Mouse (Mus musculus) gastrocnemius, postnatal 36 days (tissue): ENCODE data around the gene Nckap1. TPM values are rescaled to one million over a fixed set of nuclear protein-coding genes. Genes with fewer than 3 reads are reported as not detected.
A peak's percentile ranks its signal among the peaks of the same experiment; 100 is the strongest.

Source experiments
- DNase-seq, 2 experiments: peaks; one replicate each; pipeline ENCODE4 v3.0.0; 2022
- intact Hi-C: fragments of 180-260 bp; cut with DNase I; formaldehyde crosslinking; loops from one replicate; pipeline ENCODE4 v1.15.1; 2025
- long read RNA-seq, 2 experiments: library from polyadenylated mRNA; stranded (forward); transcript quantifications; one replicate each; pipeline ENCODE4 v2.0.0; 2021
- total RNA-seq, 2 experiments: library from RNA; stranded (reverse); gene quantifications; 2 replicates each; pipeline ENCODE4 v1.2.3; 2021

The Nckap1 gene
- total RNA-seq = 10 to 100 TPM; 42.2 to 43.0 TPM
- long read RNA-seq, experiment 1, full-length matches to known transcripts = 8 of 11 reads
- long read RNA-seq, experiment 1, partial matches to known transcripts = 3 of 11 reads
- long read RNA-seq, experiment 1, other reads (novel, unspliced or antisense) = 0 of 11 reads
- long read RNA-seq, experiment 2, full-length matches to known transcripts = 14 of 15 reads
- long read RNA-seq, experiment 2, partial matches to known transcripts = 1 of 15 reads
- long read RNA-seq, experiment 2, other reads (novel, unspliced or antisense) = 0 of 15 reads

GRCm38 (mm10) chr2:80581043-80581711 is at the start of gene Nckap1:
Gene Nckap1, minus strand, starts transcription at chr2:80581380.
- intact Hi-C loops = loop anchor here (2.0 to 5.0 kb wide), 2 partner anchors 36 to 56 kb away; partner anchors contain the start of genes Dusp19 and Nup35
- peak; percentile 83 to 86 for DNase-seq

GRCm38 (mm10) chr2:80624523-80624922 is 43.3 kb upstream of the Nckap1 start:
- intact Hi-C loops = no loop called here
- no peak for DNase-seq

- intact Hi-C loops = no loop called here
- DNase-seq = no peak
Measured at GRCm38 (mm10) chr2:80621921-80622320, 40.7 kb upstream of the Nckap1 start.

DNA sequence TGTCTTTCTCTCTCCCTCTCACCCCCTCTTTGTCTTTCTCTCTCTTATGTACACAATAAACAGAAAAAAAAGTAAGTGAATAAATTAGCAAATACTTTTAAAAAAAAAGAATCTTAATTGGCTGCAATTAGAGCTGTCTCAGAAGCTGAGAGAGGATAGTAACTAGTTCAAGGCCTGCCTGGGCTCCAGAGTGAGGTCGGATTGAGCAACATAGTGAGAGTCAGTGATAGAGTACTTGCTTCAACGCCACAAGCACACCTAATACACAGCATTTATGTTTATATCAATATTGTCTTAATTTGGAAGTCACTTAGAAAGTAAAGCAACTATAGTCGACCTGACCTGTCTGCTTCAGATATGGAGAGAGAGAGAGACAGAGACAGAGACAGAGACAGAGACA is 37.8 kb upstream of the Nckap1 start:
- intact Hi-C loops = no loop called here
- no peak for DNase-seq

DNA sequence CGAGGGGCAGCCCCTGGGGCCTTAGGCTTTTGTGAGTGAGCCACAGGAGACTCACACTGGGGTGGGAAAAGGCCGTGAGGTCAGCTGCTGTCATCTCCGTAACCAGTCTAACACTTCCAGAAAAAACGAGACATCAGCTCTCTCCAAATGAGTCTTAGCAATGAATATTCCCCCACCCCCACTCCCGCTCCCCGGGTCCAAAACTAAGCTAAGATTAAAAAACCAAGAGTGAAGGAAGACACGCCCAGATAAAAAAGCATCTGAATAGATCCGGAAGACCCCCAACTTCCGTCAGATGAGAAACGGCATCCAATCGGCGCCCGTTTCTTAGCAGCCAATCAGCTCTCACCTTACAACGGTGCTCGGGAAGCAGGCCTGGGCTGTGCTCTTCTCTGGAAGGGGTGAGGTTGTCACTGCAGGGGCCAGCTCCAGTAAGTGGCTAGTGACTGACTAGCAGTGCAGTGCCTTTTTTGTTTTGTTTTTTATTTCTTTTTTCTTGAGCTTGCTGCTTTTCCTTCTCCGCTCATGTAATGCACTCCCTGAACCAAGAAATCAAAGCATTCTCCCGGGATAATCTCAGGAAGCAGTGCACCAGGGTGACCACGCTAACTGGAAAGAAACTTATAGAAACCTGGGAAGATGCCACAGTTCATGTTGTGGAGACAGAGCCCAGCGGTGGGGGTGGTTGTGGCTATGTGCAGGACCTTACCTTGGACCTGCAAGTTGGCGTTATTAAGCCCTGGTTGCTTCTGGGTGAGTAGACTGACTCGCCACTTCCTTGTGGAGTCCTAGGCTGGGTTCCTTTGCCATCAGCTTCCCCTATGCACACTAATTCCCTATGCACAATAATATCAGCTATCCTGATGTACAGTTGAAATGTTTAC is 35.9 kb upstream of the Nckap1 start, which contains the start of the genes Dusp19 and Nup35:
Gene Dusp19, plus strand, starts transcription at position 192 of the 884 bp plus-strand sequence.
Gene Nup35, plus strand, starts transcription at position 383 of the 884 bp plus-strand sequence.
- peak; percentile 89 to 96 for DNase-seq
- intact Hi-C loops = loop anchor here (2.0 kb wide), 1 partner anchor 36 kb away; the partner anchor contains the start of gene Nckap1

DNA sequence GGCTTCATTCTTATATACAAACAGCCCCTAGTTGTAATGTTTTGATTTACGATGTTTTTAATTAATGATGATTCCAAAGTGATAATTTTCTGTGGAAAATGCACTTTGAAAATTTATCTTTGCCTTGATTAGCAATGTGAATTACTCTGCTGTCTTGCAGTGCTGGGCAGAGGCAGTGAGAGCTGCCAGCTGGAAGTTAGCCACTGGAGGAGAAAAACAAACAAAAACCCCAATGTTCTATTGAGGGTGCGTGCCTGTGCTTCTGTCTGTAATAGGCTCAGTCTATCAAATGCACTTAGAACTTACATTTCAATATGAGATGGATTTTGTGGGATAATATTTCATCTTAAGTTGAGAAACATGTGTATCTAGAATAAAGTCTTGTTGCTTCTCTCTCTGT is 31.6 kb upstream of the Nckap1 start:
- no peak for DNase-seq
- intact Hi-C loops = no loop called here

GRCm38 (mm10) chr2:80612286-80612685 is 31.1 kb upstream of the Nckap1 start:
- intact Hi-C loops = no loop called here
- no peak for DNase-seq

- intact Hi-C loops = no loop called here
Measured at GRCm38 (mm10) chr2:80603771-80604426, 22.7 kb upstream of the Nckap1 start.

DNA sequence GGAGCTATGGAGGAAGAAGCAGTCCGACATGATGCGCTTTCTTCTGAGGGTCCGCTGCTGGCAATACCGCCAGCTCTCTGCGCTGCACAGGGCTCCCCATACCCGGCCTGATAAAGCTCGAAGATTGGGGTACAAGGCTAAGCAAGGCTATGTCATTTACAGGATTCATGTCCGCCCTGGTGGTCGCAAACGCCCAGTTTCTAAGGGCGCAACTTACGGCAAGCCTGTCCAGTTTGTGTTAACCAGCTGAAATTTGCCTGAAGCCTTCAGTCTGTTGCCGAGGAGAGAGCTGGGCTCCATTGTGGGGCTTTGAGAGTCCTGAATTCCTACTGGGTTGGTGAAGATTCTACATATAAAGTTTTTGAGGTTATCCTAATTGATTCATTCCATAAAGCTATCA is 21.6 kb upstream of the Nckap1 start:
- no peak for DNase-seq
- intact Hi-C loops = no loop called here

More at GRCm38 (mm10) chr2:80603771-80604426, 22.7 kb upstream of the Nckap1 start:
- DNase-seq = no peak

GRCm38 (mm10) chr2:80600611-80601010 is 19.4 kb upstream of the Nckap1 start:
- intact Hi-C loops = no loop called here
- DNase-seq = no peak

- intact Hi-C loops = no loop called here
- no peak for DNase-seq
Measured at GRCm38 (mm10) chr2:80599850-80600249, 18.7 kb upstream of the Nckap1 start.

- no peak for DNase-seq
- intact Hi-C loops = no loop called here
Measured at GRCm38 (mm10) chr2:80596960-80597359, 15.8 kb upstream of the Nckap1 start.

- no peak for DNase-seq
- intact Hi-C loops = no loop called here
Measured at GRCm38 (mm10) chr2:80594215-80594918, 13.2 kb upstream of the Nckap1 start.

DNA sequence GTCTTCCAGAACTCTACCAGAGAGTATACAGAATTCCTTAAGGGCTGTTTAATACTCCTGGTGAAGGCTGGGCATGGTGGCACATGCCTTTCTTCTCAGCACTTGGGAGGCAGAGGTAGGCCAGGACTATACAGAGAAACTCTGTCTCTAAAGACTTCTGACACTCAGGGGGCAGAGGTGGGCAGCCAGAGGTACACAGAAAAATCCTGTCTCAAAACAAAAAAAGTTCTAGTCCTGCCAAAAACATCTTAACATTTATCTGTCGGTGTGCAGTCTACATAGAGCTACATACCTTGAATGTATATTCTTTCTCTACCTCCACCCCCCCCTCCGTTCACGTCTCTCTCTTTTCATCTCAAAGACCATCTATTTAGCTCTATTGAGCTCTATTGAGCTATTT is 1.2 kb upstream of the Nckap1 start:
- intact Hi-C loops = loop anchor here (5.0 kb wide), 1 partner anchor 55 kb away; no protein-coding TSS in a partner anchor
- no peak for DNase-seq

GRCm38 (mm10) chr2:80580311-80580961 is 744 bp downstream of the Nckap1 start:
- peak in 1 of 2 experiments; percentile 7 for DNase-seq
- intact Hi-C loops = loop anchor here (2.0 to 5.0 kb wide), 2 partner anchors 36 to 57 kb away; partner anchors contain the start of genes Dusp19 and Nup35

DNA sequence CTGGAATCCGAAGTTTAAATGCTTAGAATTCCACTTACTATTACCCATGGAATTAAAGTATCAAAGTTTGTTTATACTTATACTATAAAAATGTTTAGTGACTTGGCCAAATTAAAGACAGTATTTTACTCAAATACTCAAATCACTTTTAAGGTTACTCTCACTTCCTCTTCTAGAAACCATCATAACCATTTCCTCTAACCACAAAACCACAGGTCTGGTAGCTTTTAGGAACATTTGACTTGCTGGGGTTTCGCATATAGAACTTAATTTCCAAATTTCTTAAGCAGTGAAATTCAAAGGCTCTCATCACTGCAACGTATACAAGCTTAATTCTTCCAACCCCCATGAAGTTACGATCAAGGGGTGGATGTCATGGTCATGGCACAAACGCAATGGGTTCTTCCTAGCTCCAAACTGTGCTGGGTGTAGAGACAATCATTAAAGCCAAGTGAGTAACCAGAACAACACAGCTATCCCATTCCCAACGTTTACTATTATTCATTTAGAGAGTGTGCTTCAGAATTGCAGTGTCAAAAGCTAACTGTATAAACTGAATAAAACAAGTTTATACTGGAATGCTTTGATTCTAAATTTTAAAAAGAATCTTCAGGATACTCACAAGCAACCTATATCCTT is 1.8 kb downstream of the Nckap1 start:
- intact Hi-C loops = no loop called here
- no peak for DNase-seq

GRCm38 (mm10) chr2:80577286-80577685 is 3.9 kb downstream of the Nckap1 start:
- intact Hi-C loops = no loop called here

GRCm38 (mm10) chr2:80570656-80571055 is 10.5 kb downstream of the Nckap1 start:
- intact Hi-C loops = no loop called here
- no peak for DNase-seq

More at GRCm38 (mm10) chr2:80577286-80577685, 3.9 kb downstream of the Nckap1 start:
- DNase-seq = no peak
